Mouse (Mus musculus) CH12.LX (cell line): ENCODE measurements at regions not wholly inside any gene's neighbourhood (a gene's known extent, or its start where the extent isn't known, plus 50 kb on each side); places are given as distances from the start of the nearest gene placed in this dataset.

ENCODE experiments used
- DNase-seq: peaks from one replicate; pipeline ENCODE4 v3.0.0-alpha.2; 2013; ENCODE audit errors: extremely low read depth
- H3K27ac ChIP-seq: 2 replicates; pipeline ENCODE4 v1.5.1; 2012; ENCODE audit warnings: low read depth, mild to moderate bottlenecking, control low read depth, moderate library complexity; ENCODE audit not compliant: insufficient read depth
- H3K27me3 ChIP-seq: replicated peaks from 2 replicates; pipeline ENCODE3; 2012; ENCODE audit warnings: inconsistent platforms
- H3K36me3 ChIP-seq, 2 experiments: replicated peaks in 1 of 2; 2 replicates each; pipeline versions ENCODE3 to v1.6.1; 2012; ENCODE audit warnings: inconsistent platforms in 1 of 2, low read length in 1 of 2, mild to moderate bottlenecking in 1 of 2, mixed read lengths in 1 of 2, moderate library complexity in 1 of 2; ENCODE audit not compliant: control insufficient read depth in 1 of 2, insufficient read depth in 1 of 2
- H3K4me1 ChIP-seq, 2 experiments: 2 replicates each; pipeline ENCODE4 v1.6.1; 2012; ENCODE audit warnings: inconsistent platforms in 1 of 2, moderate library complexity in 1 of 2; ENCODE audit not compliant: insufficient read depth in 2 of 2, control insufficient read depth in 1 of 2
- H3K4me2 ChIP-seq: 2 replicates; pipeline ENCODE4 v1.6.1; 2012; ENCODE audit warnings: low read depth, mild to moderate bottlenecking, control low read depth; ENCODE audit not compliant: poor library complexity, insufficient read depth, severe bottlenecking
- H3K4me3 ChIP-seq, 3 experiments: fragments of 150-350 bp in 1 of 3; sonication (generic) in 1 of 3; replicated peaks in 1 of 3; 2 replicates each; pipeline versions ENCODE3 to v1.5.1; 2011 to 2012; ENCODE audit warnings: low read depth in 2 of 3, low read length in 2 of 3, mild to moderate bottlenecking in 2 of 3, moderate library complexity in 2 of 3, control low read depth in 1 of 3, improper control_type of control experiment in 1 of 3, inconsistent platforms in 1 of 3, mixed read lengths in 1 of 3; ENCODE audit not compliant: poor library complexity in 1 of 3
- H3K79me2 ChIP-seq: replicated peaks from 2 replicates; pipeline ENCODE4 v1.6.1; 2012; ENCODE audit warnings: mild to moderate bottlenecking, moderate library complexity; ENCODE audit not compliant: control insufficient read depth, poor library complexity, insufficient read depth, severe bottlenecking; ENCODE audit errors: extremely low read depth
- H3K9ac ChIP-seq: 2 replicates; pipeline ENCODE4 v1.6.1; 2012; ENCODE audit warnings: low read depth, mild to moderate bottlenecking, control low read depth, moderate library complexity; ENCODE audit not compliant: insufficient read depth
- H3K9me3 ChIP-seq: replicated peaks from 2 replicates; pipeline ENCODE3; 2012; ENCODE audit warnings: low read length, inconsistent platforms, mixed read lengths
- BHLHE40 ChIP-seq: IDR thresholded peaks from 2 replicates; pipeline ENCODE4 v1.6.1; 2011; ENCODE audit warnings: mild to moderate bottlenecking, low read depth, low read length, improper control_type of control experiment
- CHD2 ChIP-seq: IDR thresholded peaks from 2 replicates; pipeline ENCODE4 v1.6.1; 2011; ENCODE audit warnings: low read length, improper control_type of control experiment
- CTCF ChIP-seq, 2 experiments: IDR thresholded peaks in 1 of 2; conservative IDR thresholded peaks in 1 of 2; 2 replicates each; pipeline ENCODE4 v1.5.1; 2011 to 2012; ENCODE audit warnings: low read depth in 2 of 2, low read length in 2 of 2, improper control_type of control experiment in 1 of 2, inconsistent platforms in 1 of 2, mild to moderate bottlenecking in 1 of 2, moderate library complexity in 1 of 2
- ELF1 ChIP-seq: IDR thresholded peaks from 2 replicates; pipeline ENCODE4 v1.6.1; 2014; ENCODE audit warnings: low read depth, mild to moderate bottlenecking, inconsistent platforms, low read length, improper control_type of control experiment
- EP300 ChIP-seq: IDR thresholded peaks from 2 replicates; pipeline ENCODE4 v1.6.1; 2011; ENCODE audit warnings: low read length, improper control_type of control experiment
- ETS1 ChIP-seq: conservative IDR thresholded peaks from 2 replicates; pipeline ENCODE4 v1.6.1; 2012; ENCODE audit warnings: low read depth, mild to moderate bottlenecking, inconsistent platforms, low read length, improper control_type of control experiment, moderate library complexity
- GABPA ChIP-seq: IDR thresholded peaks from 2 replicates; pipeline ENCODE4 v1.6.1; 2012; ENCODE audit warnings: low read depth, low read length, improper control_type of control experiment, inconsistent platforms; ENCODE audit not compliant: insufficient replicate concordance
- JUN ChIP-seq: IDR thresholded peaks from 2 replicates; pipeline ENCODE4 v1.6.1; 2011; ENCODE audit warnings: low read depth, mild to moderate bottlenecking, low read length, improper control_type of control experiment, moderate library complexity; ENCODE audit not compliant: insufficient read depth
- JUND ChIP-seq: conservative IDR thresholded peaks from 2 replicates; pipeline ENCODE4 v1.6.1; 2011; ENCODE audit warnings: low read depth, low read length, improper control_type of control experiment
- KAT2A ChIP-seq: IDR thresholded peaks from 2 replicates; pipeline ENCODE4 v1.6.1; 2012; ENCODE audit warnings: low read length, improper control_type of control experiment, inconsistent platforms; ENCODE audit not compliant: insufficient replicate concordance
- MAFK ChIP-seq: IDR thresholded peaks from 2 replicates; pipeline ENCODE4 v1.6.1; 2011; ENCODE audit warnings: low read length, improper control_type of control experiment; ENCODE audit not compliant: insufficient replicate concordance
- MAX ChIP-seq: IDR thresholded peaks from 2 replicates; pipeline ENCODE4 v1.6.1; 2011; ENCODE audit warnings: low read length, improper control_type of control experiment
- MAZ ChIP-seq: IDR thresholded peaks from 2 replicates; pipeline ENCODE4 v1.6.1; 2012; ENCODE audit warnings: low read depth, mild to moderate bottlenecking, inconsistent platforms, low read length, improper control_type of control experiment, moderate library complexity
- MXI1 ChIP-seq: IDR thresholded peaks from 2 replicates; pipeline ENCODE4 v1.6.1; 2011; ENCODE audit warnings: mild to moderate bottlenecking, low read depth, low read length, improper control_type of control experiment
- MYC ChIP-seq: IDR thresholded peaks from 2 replicates; pipeline ENCODE4 v1.6.1; 2011; ENCODE audit warnings: low read depth, mild to moderate bottlenecking, improper control_type of control experiment, low read length
- NELFE ChIP-seq: IDR thresholded peaks from 2 replicates; pipeline ENCODE4 v1.6.1; 2011; ENCODE audit warnings: low read depth, low read length, improper control_type of control experiment
- NRF1 ChIP-seq: IDR thresholded peaks from 2 replicates; pipeline ENCODE4 v1.6.1; 2014; ENCODE audit warnings: low read depth, mild to moderate bottlenecking, inconsistent platforms, low read length, improper control_type of control experiment, moderate library complexity
- PAX5 ChIP-seq: IDR thresholded peaks from 2 replicates; pipeline ENCODE4 v1.6.1; 2012; ENCODE audit warnings: low read length, inconsistent platforms, mixed read lengths
- POLR2A ChIP-seq: IDR thresholded peaks from 2 replicates; pipeline ENCODE4 v1.6.1; 2011; ENCODE audit warnings: low read depth, mild to moderate bottlenecking, improper control_type of control experiment, low read length
- POLR2AphosphoS2 ChIP-seq: IDR thresholded peaks from 2 replicates; pipeline ENCODE4 v1.6.1; 2011; ENCODE audit warnings: low read depth, low read length, improper control_type of control experiment
- TBP ChIP-seq: conservative IDR thresholded peaks from 2 replicates; pipeline ENCODE4 v1.6.1; 2011; ENCODE audit warnings: low read depth, low read length, improper control_type of control experiment
- TCF12 ChIP-seq: IDR thresholded peaks from 2 replicates; pipeline ENCODE4 v1.6.1; 2014; ENCODE audit warnings: low read depth, mild to moderate bottlenecking, inconsistent platforms, low read length, improper control_type of control experiment
- UBTF ChIP-seq: IDR thresholded peaks from 2 replicates; pipeline ENCODE4 v1.6.1; 2012; ENCODE audit warnings: low read depth, mild to moderate bottlenecking, inconsistent platforms, low read length, improper control_type of control experiment, moderate library complexity
- USF1 ChIP-seq: IDR thresholded peaks from 2 replicates; pipeline ENCODE4 v1.6.1; 2014; ENCODE audit warnings: low read depth, mild to moderate bottlenecking, inconsistent platforms, low read length, improper control_type of control experiment
- USF2 ChIP-seq: conservative IDR thresholded peaks from 2 replicates; pipeline ENCODE4 v1.6.1; 2011; ENCODE audit warnings: low read depth, low read length, improper control_type of control experiment
- ZC3H11A ChIP-seq: IDR thresholded peaks from 2 replicates; pipeline ENCODE4 v1.6.1; 2012; ENCODE audit warnings: low read depth, mild to moderate bottlenecking, inconsistent platforms, low read length, improper control_type of control experiment
- ZKSCAN1 ChIP-seq: IDR thresholded peaks from 2 replicates; pipeline ENCODE4 v1.6.1; 2012; ENCODE audit warnings: low read depth, inconsistent platforms, low read length, improper control_type of control experiment, borderline replicate concordance
- ZMIZ1 ChIP-seq: IDR thresholded peaks from 2 replicates; pipeline ENCODE4 v1.6.1; 2012; ENCODE audit warnings: low read depth, mild to moderate bottlenecking, inconsistent platforms, low read length, improper control_type of control experiment
- ZNF384 ChIP-seq: IDR thresholded peaks from 2 replicates; pipeline ENCODE4 v1.6.1; 2012; ENCODE audit warnings: low read depth, low read length, improper control_type of control experiment, inconsistent platforms
- dilution Hi-C: fragments of 300-500 bp; cut with MboI; formaldehyde crosslinking; loops from 2 replicates; pipeline ENCODE4 v1.14.3; 2020; ENCODE audit warnings: low sequenced_read_pairs; ENCODE audit not compliant: extremely low pct_unique_long_range_greater_than_20kb, extremely low pct_ligation_motif_present
- in situ Hi-C: fragments of 300-500 bp; cut with MboI; formaldehyde crosslinking; loops from 3 replicates; pipeline ENCODE4 v1.14.3; 2019; ENCODE audit warnings: low sequenced_read_pairs, low pct_ligation_motif_present, low pct_unique_long_range_greater_than_20kb, mixed read lengths

DNA sequence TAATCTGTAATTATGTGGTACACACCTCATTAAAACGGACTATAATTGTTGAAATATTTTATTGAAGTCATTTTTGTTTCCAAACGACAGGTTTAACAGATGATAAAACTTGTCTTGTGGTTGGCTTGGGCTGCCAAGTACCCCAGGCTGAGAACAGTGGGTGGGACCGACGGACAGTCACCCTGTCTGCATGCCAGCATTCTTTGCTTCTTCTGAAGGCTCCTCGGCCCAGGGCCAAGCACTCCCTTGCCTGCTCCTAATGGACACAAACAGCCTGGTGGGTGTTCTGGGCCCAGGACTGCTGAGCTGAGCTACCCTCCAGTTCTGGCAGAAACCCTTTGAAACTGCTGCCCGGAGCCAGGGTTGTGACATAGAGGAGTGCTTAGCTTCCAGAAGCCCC lies 227.4 kb downstream of the 3110018I06Rik start:
- peaks cover 91% of the 10 kb centered on the region for H3K9me3 ChIP-seq
- in situ Hi-C loops (no loop called here), dilution Hi-C loops (no loop called here)
- H3K27me3 ChIP-seq: no peaks in the 10 kb centered on the region
- no peaks in the 10 kb centered on the region for H3K79me2 ChIP-seq
- H3K4me3 ChIP-seq: no peak overlapping the region
- no peak overlapping the region for H3K9ac ChIP-seq
- no peak for DNase-seq
- H3K4me2 ChIP-seq: no peak overlapping the region
- H3K36me3 ChIP-seq: no peaks in the 10 kb centered on the region
- TF ChIP-seq TBP (no peak), EP300 (no peak), MYC (no peak), JUN (no peak), UBTF (no peak), GABPA (no peak), NELFE (no peak), NRF1 (no peak), BHLHE40 (no peak), JUND (no peak), CTCF (conservative IDR thresholded peaks at IDR 0.05 in 1 of 2, IDR thresholded peaks at IDR 0.05 in 1 of 2; ENCODE audit: low read depth in 2 of 2, low read length in 2 of 2) (no peak), ZMIZ1 (no peak), MAFK (no peak), MAZ (no peak), ZNF384 (no peak), ELF1 (no peak), KAT2A (no peak), PAX5 (no peak)
- H3K27ac ChIP-seq: no peak overlapping the region
- H3K4me1 ChIP-seq: no peaks in the 10 kb centered on the region

GRCm38 (mm10) chr12:107720941-107721340 lies 232.5 kb downstream of the 3110018I06Rik start:
- no peak overlapping the region for H3K4me3 ChIP-seq
- no peaks in the 10 kb centered on the region for H3K27me3 ChIP-seq
- H3K79me2 ChIP-seq: no peaks in the 10 kb centered on the region
- in situ Hi-C loops (no loop called here), dilution Hi-C loops (no loop called here)
- DNase-seq: no peak
- H3K9ac ChIP-seq: no peak overlapping the region
- no peaks in the 10 kb centered on the region for H3K36me3 ChIP-seq
- no peak overlapping the region for H3K4me2 ChIP-seq
- H3K9me3 ChIP-seq: peaks cover 92% of the 10 kb centered on the region
- no peaks in the 10 kb centered on the region for H3K4me1 ChIP-seq
- H3K27ac ChIP-seq: no peak overlapping the region
- no peak for TF ChIP-seq JUN
- no peak for TF ChIP-seq GABPA
- TF ChIP-seq CHD2: no peak
- no peak for TF ChIP-seq ETS1
- no peak for TF ChIP-seq POLR2A
- no peak for TF ChIP-seq ZMIZ1
- no peak for TF ChIP-seq JUND
- TF ChIP-seq ZC3H11A: no peak
- TF ChIP-seq USF1: no peak
- no peak for TF ChIP-seq NRF1
- TF ChIP-seq MAX: no peak
- no peak for TF ChIP-seq POLR2AphosphoS2
- TF ChIP-seq USF2: no peak
- TF ChIP-seq MXI1: no peak
- no peak for TF ChIP-seq TCF12
- TF ChIP-seq ZKSCAN1: no peak
